Mouse (Mus musculus): ENCODE measurements at regions not wholly inside any gene's neighbourhood (a gene's known extent, or its start where the extent isn't known, plus 50 kb on each side); places are given as distances from the start of the nearest gene placed in this dataset.

GRCm38 (mm10) chr6:31923951-31924668, 125.9 kb upstream of the 1700012A03Rik start:
- ChIA-PET POLR2A (interaction anchor here in 2 of 4 experiments (0.8 to 1.2 kb wide), 2 partner anchors 9 to 24 kb away, joined by 3 read pairs; no protein-coding TSS in a partner anchor), CTCF (interaction anchor here in 3 of 4 experiments (0.6 to 1.3 kb wide), 3 partner anchors 13 to 41 kb away, joined by 3 to 5 read pairs (median 3); no protein-coding TSS in a partner anchor)

GRCm38 (mm10) chr6:31921561-31922152, 128.4 kb upstream of the 1700012A03Rik start:
- CTCF ChIA-PET, result no interaction called here
- POLR2A ChIA-PET, result interaction anchor here in 1 of 4 experiments (1.7 to 2.0 kb wide), 2 partner anchors 12 to 26 kb away, joined by 6 to 7 read pairs; no protein-coding TSS in a partner anchor

- POLR2A ChIA-PET, result no interaction called here
Observed at GRCm38 (mm10) chr6:31917411-31918131, 132.5 kb upstream of the 1700012A03Rik start.

GRCm38 (mm10) chr6:31901791-31902190, 148.3 kb upstream of the 1700012A03Rik start:
- CTCF ChIA-PET, result interaction anchor here in 1 of 4 experiments (1.1 kb wide), 1 partner anchor 36 kb away, joined by 12 read pairs; no protein-coding TSS in a partner anchor
- POLR2A ChIA-PET, result interaction anchor here in 2 of 4 experiments (0.8 to 3.6 kb wide), 5 partner anchors 31 to 36 kb away, joined by 3 to 15 read pairs (median 6); no protein-coding TSS in a partner anchor

More at GRCm38 (mm10) chr6:31917411-31918131, 132.5 kb upstream of the 1700012A03Rik start:
- CTCF ChIA-PET, result no interaction called here

- ChIA-PET POLR2A (interaction anchor here in 2 of 4 experiments (0.6 to 4.2 kb wide), 13 partner anchors 13 to 1391 kb away, joined by 3 to 45 read pairs (median 4); no protein-coding TSS in a partner anchor), CTCF (no interaction called here)
Observed at GRCm38 (mm10) chr6:31899055-31899454, 151.0 kb upstream of the 1700012A03Rik start.

GRCm38 (mm10) chr6:31898609-31899008, 151.4 kb upstream of the 1700012A03Rik start:
- POLR2A ChIA-PET, result interaction anchor here in 2 of 4 experiments (0.6 to 4.2 kb wide), 13 partner anchors 12 to 1391 kb away, joined by 3 to 45 read pairs (median 4); no protein-coding TSS in a partner anchor
- CTCF ChIA-PET, result no interaction called here

- POLR2A ChIA-PET, result interaction anchor here in 3 of 4 experiments (0.5 to 4.2 kb wide), 22 partner anchors 10 to 1590 kb away, joined by 3 to 45 read pairs (median 4); no protein-coding TSS in a partner anchor
- CTCF ChIA-PET, result interaction anchor here in 1 of 4 experiments (2.4 kb wide), 1 partner anchor 40 kb away, joined by 11 read pairs; no protein-coding TSS in a partner anchor
Observed at GRCm38 (mm10) chr6:31897001-31897400, 153.0 kb upstream of the 1700012A03Rik start.

GRCm38 (mm10) chr6:31895835-31896234, 154.2 kb upstream of the 1700012A03Rik start:
- CTCF ChIA-PET, result interaction anchor here (0.5 to 2.4 kb wide), 11 partner anchors 8 to 425 kb away, joined by 3 to 11 read pairs (median 3); no protein-coding TSS in a partner anchor
- POLR2A ChIA-PET, result interaction anchor here (0.5 to 4.2 kb wide), 11 partner anchors 8 to 208 kb away, joined by 3 to 45 read pairs (median 8); no protein-coding TSS in a partner anchor

GRCm38 (mm10) chr6:31886931-31887330, 163.1 kb upstream of the 1700012A03Rik start:
- CTCF ChIA-PET, result interaction anchor here in 1 of 4 experiments (1.5 kb wide), 1 partner anchor 9 kb away, joined by 3 read pairs; no protein-coding TSS in a partner anchor
- POLR2A ChIA-PET, result interaction anchor here in 3 of 4 experiments (1.0 to 2.0 kb wide), 4 partner anchors 9 to 11 kb away, joined by 3 to 8 read pairs (median 4); no protein-coding TSS in a partner anchor

- CTCF ChIA-PET, result interaction anchor here in 2 of 4 experiments (0.6 to 0.8 kb wide), 4 partner anchors 39 to 247 kb away, joined by 3 to 4 read pairs (median 4); no protein-coding TSS in a partner anchor
- POLR2A ChIA-PET, result interaction anchor here in 2 of 4 experiments (0.7 to 1.6 kb wide), 4 partner anchors 10 to 14 kb away, joined by 3 to 6 read pairs (median 4); no protein-coding TSS in a partner anchor
Observed at GRCm38 (mm10) chr6:31885196-31885595, 164.8 kb upstream of the 1700012A03Rik start.

- ChIA-PET POLR2A (interaction anchor here in 3 of 4 experiments (0.6 to 1.4 kb wide), 6 partner anchors 10 to 359 kb away, joined by 3 to 10 read pairs (median 4); no protein-coding TSS in a partner anchor), CTCF (interaction anchor here in 2 of 4 experiments (0.7 kb wide), 2 partner anchors 12 to 13 kb away, joined by 3 read pairs; no protein-coding TSS in a partner anchor)
Observed at GRCm38 (mm10) chr6:31883726-31884125, 166.3 kb upstream of the 1700012A03Rik start.

- ChIA-PET POLR2A (interaction anchor here in 1 of 4 experiments (1.2 kb wide), 1 partner anchor 10 kb away, joined by 3 read pairs; no protein-coding TSS in a partner anchor), CTCF (no interaction called here)
Observed at GRCm38 (mm10) chr6:31874616-31875015, 175.4 kb upstream of the 1700012A03Rik start.

GRCm38 (mm10) chr6:31873911-31874310, 176.1 kb upstream of the 1700012A03Rik start:
- ChIA-PET POLR2A (interaction anchor here in 2 of 4 experiments (0.5 to 1.2 kb wide), 2 partner anchors 11 to 1374 kb away, joined by 3 to 4 read pairs; no protein-coding TSS in a partner anchor), CTCF (no interaction called here)

GRCm38 (mm10) chr6:31871766-31872165, 178.3 kb upstream of the 1700012A03Rik start:
- ChIA-PET POLR2A (no interaction called here), CTCF (no interaction called here)

- ChIA-PET CTCF (no interaction called here), POLR2A (no interaction called here)
Observed at GRCm38 (mm10) chr6:31861996-31862395, 188.1 kb upstream of the 1700012A03Rik start.

- CTCF ChIA-PET, result no interaction called here
- POLR2A ChIA-PET, result no interaction called here
Observed at GRCm38 (mm10) chr6:31859621-31860020, 190.4 kb upstream of the 1700012A03Rik start.

GRCm38 (mm10) chr6:31854261-31854660, 195.8 kb upstream of the 1700012A03Rik start:
- CTCF ChIA-PET, result no interaction called here
- POLR2A ChIA-PET, result no interaction called here

GRCm38 (mm10) chr6:31846319-31846718, 203.7 kb upstream of the 1700012A03Rik start:
- ChIA-PET CTCF (interaction anchor here in 3 of 4 experiments (0.5 to 1.8 kb wide), 7 partner anchors 11 to 474 kb away, joined by 3 to 7 read pairs (median 4); no protein-coding TSS in a partner anchor), POLR2A (interaction anchor here in 1 of 4 experiments (0.9 kb wide), 1 partner anchor 9 kb away, joined by 3 read pairs; no protein-coding TSS in a partner anchor)

Data from embryonic stem cell, embryonic (primary cell).